Comparison of ENCODE assay signal across 7 mouse cellular contexts in the genomic region with DNA sequence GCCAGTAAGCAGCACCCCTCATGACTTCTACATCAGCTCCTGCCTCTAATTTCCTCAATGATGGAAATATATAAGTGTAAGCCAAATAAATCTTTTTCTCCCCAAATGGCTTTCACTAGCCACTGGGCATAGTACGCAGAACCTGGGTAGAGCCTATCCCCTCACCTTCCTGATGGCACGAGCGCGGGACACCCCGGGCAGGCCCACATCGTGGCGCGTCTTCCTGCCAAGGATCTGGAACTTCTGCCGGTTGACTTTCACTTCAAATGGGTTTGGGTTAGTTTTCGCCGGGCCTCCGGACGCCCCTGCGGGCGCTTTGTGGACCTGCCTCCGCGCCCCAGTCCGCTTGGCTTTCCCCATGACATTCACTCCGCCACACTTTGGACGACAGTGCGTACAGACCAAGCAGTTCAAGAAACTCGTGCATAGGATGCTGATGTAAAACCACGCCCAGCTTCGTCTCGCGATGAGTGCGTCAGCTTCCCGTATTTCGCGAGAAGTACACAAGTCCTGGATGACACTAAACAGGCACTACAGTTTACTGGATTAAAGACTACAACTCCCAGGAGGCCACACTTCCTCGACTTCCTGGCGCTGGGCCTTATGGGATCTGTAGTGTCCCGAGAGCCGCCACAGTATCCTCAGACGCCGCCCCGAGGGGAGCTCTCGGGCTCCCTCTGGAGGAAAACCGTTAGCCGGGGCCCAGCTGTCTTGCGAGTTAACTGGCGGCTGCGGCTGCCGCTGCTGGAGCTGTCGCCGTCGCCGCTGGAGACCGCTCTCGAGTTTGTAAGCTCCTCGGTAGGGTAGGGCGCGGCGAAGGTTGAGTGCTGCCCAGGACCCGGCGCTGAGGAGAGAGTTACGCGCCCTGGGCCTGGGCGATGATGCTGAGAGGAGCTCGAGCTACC. TPM values are rescaled to one million over a fixed set of nuclear protein-coding genes. Genes with fewer than 3 reads are reported as not detected.
A peak's percentile ranks its signal among the peaks of the same experiment; 100 is the strongest.
DNase-seq lines count a peak whose midpoint lies in the region; ATAC-seq lines count a peak whose summit lies in the region.

A gene (minus strand): TSS at position 463 of the 905 bp plus-strand sequence.
A gene (plus strand): TSS at position 694 of the 905 bp plus-strand sequence.

- peak within 1 kb of the TSS; percentile 72 for H3K9ac ChIP-seq in intestine, embryonic 16.5 days (ENCODE audit: low read depth, low read length)
- H3K9ac ChIP-seq in midbrain, embryonic 11.5 days (ENCODE audit: low read length): peak within 1 kb of the TSS; percentile 68

- no peaks in the 10 kb centered on the region for H3K27me3 ChIP-seq in intestine, embryonic 16.5 days (replicated peaks; ENCODE audit: control insufficient read depth, insufficient read depth, low read length)
- no peaks in the 10 kb centered on the region for H3K27me3 ChIP-seq in midbrain, embryonic 11.5 days (ENCODE audit: control insufficient read depth, insufficient read depth, low read length)

- intact Hi-C loops in left cerebral cortex, postnatal 36 days (cut with DNase I): loop anchor here (5.0 kb wide), 1 partner anchor 102 kb away; a partner anchor contains a TSS

- DNase-seq in adrenal gland, adult 8-10 months: peak; percentile 99
- peak; percentile 99 for DNase-seq in embryo, embryonic 9.5 days (ENCODE audit: extremely low spot score)
- DNase-seq in gastrocnemius, postnatal 4 days (ENCODE audit: low spot score in 2 of 2): peak; percentile 95 to 99
- DNase-seq in left cerebral cortex, postnatal 36 days (ENCODE audit: low spot score in 2 of 2): peak; percentile 99
- peak; percentile 100 for DNase-seq in midbrain, embryonic 11.5 days (ENCODE audit: low spot score, missing footprints)
- DNase-seq in skeletal muscle tissue, adult 2 months (ENCODE audit: low read depth, low spot score): peak; percentile 100

- peak within 1 kb of the TSS; percentile 87 for H3K27ac ChIP-seq in intestine, embryonic 16.5 days (ENCODE audit: low read length)
- H3K27ac ChIP-seq in midbrain, embryonic 11.5 days (ENCODE audit: low read depth, low read length): peak within 1 kb of the TSS; percentile 76

- H3K9me3 ChIP-seq in intestine, embryonic 16.5 days (ENCODE audit: control insufficient read depth, low read length): no peaks in the 10 kb centered on the region
- no peaks in the 10 kb centered on the region for H3K9me3 ChIP-seq in midbrain, embryonic 11.5 days (ENCODE audit: control insufficient read depth, low read length)

- H3K36me3 ChIP-seq in intestine, embryonic 16.5 days (ENCODE audit: control insufficient read depth, insufficient read depth, low read length): 0 out of 2 replicates have a peak, but pooled peaks cover 3% of the 10 kb centered on the region
- peaks cover 8% of the 10 kb centered on the region; the same call in 1 of the 2 replicates for H3K36me3 ChIP-seq in midbrain, embryonic 11.5 days (ENCODE audit: control insufficient read depth, insufficient read depth, low read length)

- WGBS in intestine, embryonic 16.5 days: under 1% methylated on average over 60 of the region's 60 CpGs
- under 1% methylated on average over 60 of the region's 60 CpGs for WGBS in midbrain, embryonic 11.5 days

- peak within 1 kb of the TSS; percentile 79 for H3K4me3 ChIP-seq in intestine, embryonic 16.5 days (ENCODE audit: low read length)
- H3K4me3 ChIP-seq in midbrain, embryonic 11.5 days (ENCODE audit: low read depth, low read length): peak within 1 kb of the TSS; percentile 54

- H3K4me1 ChIP-seq in intestine, embryonic 16.5 days (ENCODE audit: control insufficient read depth, insufficient read depth, low read length): 0 out of 2 replicates have a peak, but pooled peaks cover 5% of the 10 kb centered on the region
- peaks cover 9% of the 10 kb centered on the region for H3K4me1 ChIP-seq in midbrain, embryonic 11.5 days (ENCODE audit: control insufficient read depth, insufficient read depth, low read length)

- peak; percentile 100 for ATAC-seq in intestine, embryonic 16.5 days
- peak; percentile 100 for ATAC-seq in midbrain, embryonic 11.5 days (ENCODE audit: low FRiP score)

- H3K4me2 ChIP-seq in intestine, embryonic 16.5 days (ENCODE audit: low read depth, low read length): peak within 1 kb of the TSS; percentile 75
- peak within 1 kb of the TSS; percentile 59 for H3K4me2 ChIP-seq in midbrain, embryonic 11.5 days

RNA-seq across cellular contexts. Expression of the first gene that starts in this region (rescaled TPM):
- total RNA-seq in adrenal gland, adult 8-10 months (2022): 10 to 100 TPM; 23.9 to 25.8 (median 24.1) TPM
- total RNA-seq in gastrocnemius, postnatal 4 days (2021): 10 to 100 TPM; 17.3 to 18.5 TPM
- polyA plus RNA-seq in intestine, embryonic 16.5 days (2015; fragmentation: Nextera tagmentation; extraction: Ambion mirVana): 21.0 and 23.7 TPM in 2 replicates
- 10 to 100 TPM; 13.2 to 14.9 TPM for total RNA-seq in left cerebral cortex, postnatal 36 days (2021)
- 34.9 and 35.5 TPM in 2 replicates for polyA plus RNA-seq in midbrain, embryonic 11.5 days (2014; fragmentation: Nextera tagmentation; extraction: Ambion mirVana)

RNA-seq across cellular contexts. Expression of the second gene that starts in this region (rescaled TPM):
- 1 to 10 TPM; 1.9 to 5.3 (median 3.1) TPM for total RNA-seq in adrenal gland, adult 8-10 months (2022)
- total RNA-seq in gastrocnemius, postnatal 4 days (2021): 1 to 10 TPM; 1.9 to 3.0 TPM
- polyA plus RNA-seq in intestine, embryonic 16.5 days (2015; fragmentation: Nextera tagmentation; extraction: Ambion mirVana): 0.93 and 1.2 TPM in 2 replicates
- 1 to 10 TPM; 5.7 to 5.9 TPM for total RNA-seq in left cerebral cortex, postnatal 36 days (2021)
- polyA plus RNA-seq in midbrain, embryonic 11.5 days (2014; fragmentation: Nextera tagmentation; extraction: Ambion mirVana): 1.4 and 1.8 TPM in 2 replicates

Comparison
In these comparisons a context has a peak if more than half of its experiments do, and no peak if none do; other contexts are left out.
1. Peak in every context shown above with its lines: DNase-seq, ATAC-seq, H3K4me3 ChIP-seq and H3K27ac ChIP-seq.